Mouse (Mus musculus) MEL (cell line): ENCODE results near the gene Mri1. TPM values are rescaled to one million over a fixed set of nuclear protein-coding genes. Genes with fewer than 3 reads are reported as not detected.

Source experiments
- DNase-seq: peaks from one replicate; pipeline ENCODE4 v3.0.0; 2011; ENCODE audit warnings: low read depth, low spot score
- H3K27ac ChIP-seq: 2 replicates; pipeline ENCODE4 v1.5.1; 2012; ENCODE audit warnings: low read depth, mild to moderate bottlenecking, control low read depth, low read length, moderate library complexity; ENCODE audit not compliant: control insufficient read depth
- H3K27me3 ChIP-seq, 2 experiments: fragments of 150-350 bp in 1 of 2; sonication (generic) in 1 of 2; 2 replicates each; pipeline ENCODE4 v1.6.1; 2012; ENCODE audit warnings: low read length in 2 of 2, mild to moderate bottlenecking in 2 of 2, improper control_type of control experiment in 1 of 2, moderate library complexity in 1 of 2; ENCODE audit not compliant: insufficient read depth in 2 of 2, control insufficient read depth in 1 of 2
- H3K36me3 ChIP-seq, 2 experiments: 2 replicates each; pipeline ENCODE4 v1.6.1; 2012 to 2014; ENCODE audit warnings: low read length in 2 of 2, improper control_type of control experiment in 1 of 2, inconsistent platforms in 1 of 2, mild to moderate bottlenecking in 1 of 2; ENCODE audit not compliant: insufficient read depth in 2 of 2, control insufficient read depth in 1 of 2
- H3K4me1 ChIP-seq, 2 experiments: fragments of 150-350 bp in 1 of 2; sonication (generic) in 1 of 2; 2 replicates each; pipeline ENCODE4 v1.6.1; 2012; ENCODE audit warnings: low read length in 2 of 2, improper control_type of control experiment in 1 of 2, mild to moderate bottlenecking in 1 of 2; ENCODE audit not compliant: insufficient read depth in 2 of 2, control insufficient read depth in 1 of 2
- H3K4me3 ChIP-seq, 2 experiments: fragments of 150-350 bp in 1 of 2; sonication (generic) in 1 of 2; 2 replicates each; pipeline ENCODE4 v1.5.1; 2012; ENCODE audit warnings: low read depth in 2 of 2, low read length in 2 of 2, mild to moderate bottlenecking in 2 of 2, moderate library complexity in 2 of 2, control low read depth in 1 of 2, improper control_type of control experiment in 1 of 2; ENCODE audit not compliant: control insufficient read depth in 1 of 2, insufficient read depth in 1 of 2
- H3K79me2 ChIP-seq: 2 replicates; pipeline ENCODE4 v1.6.1; 2012; ENCODE audit warnings: mild to moderate bottlenecking, low read length, moderate library complexity; ENCODE audit not compliant: control insufficient read depth, poor library complexity, insufficient read depth
- H3K9ac ChIP-seq: 2 replicates; pipeline ENCODE4 v1.6.1; 2012; ENCODE audit warnings: low read depth, mild to moderate bottlenecking, control low read depth, low read length, moderate library complexity; ENCODE audit not compliant: control insufficient read depth, poor library complexity, severe bottlenecking
- H3K9me3 ChIP-seq: fragments of 150-350 bp; sonication (generic); replicated peaks from 2 replicates; pipeline ENCODE4 v1.6.1; 2012; ENCODE audit warnings: mild to moderate bottlenecking, low read length, improper control_type of control experiment, moderate library complexity; ENCODE audit not compliant: insufficient read depth
- BHLHE40 ChIP-seq: IDR thresholded peaks from 2 replicates; pipeline ENCODE4 v1.6.1; 2012; ENCODE audit warnings: low read depth, mild to moderate bottlenecking, inconsistent platforms, low read length, improper control_type of control experiment, borderline replicate concordance
- CTCF ChIP-seq, 3 experiments: IDR thresholded peaks in 2 of 3; conservative IDR thresholded peaks in 1 of 3; 2 replicates each; pipeline ENCODE4 v1.5.1; 2011 to 2012; ENCODE audit warnings: low read length in 3 of 3, low read depth in 2 of 3, mild to moderate bottlenecking in 2 of 3, improper control_type of control experiment in 1 of 3, inconsistent platforms in 1 of 3, mixed read lengths in 1 of 3, moderate library complexity in 1 of 3; ENCODE audit not compliant: control insufficient read depth in 1 of 3, insufficient read depth in 1 of 3, poor library complexity in 1 of 3, severe bottlenecking in 1 of 3
- E2F4 ChIP-seq: IDR thresholded peaks from 2 replicates; pipeline ENCODE4 v1.6.1; 2011; ENCODE audit warnings: low read depth, low read length, improper control_type of control experiment, borderline replicate concordance
- EP300 ChIP-seq, 2 experiments: IDR thresholded peaks; 2 replicates each; pipeline ENCODE4 v1.6.1; 2011; ENCODE audit warnings: improper control_type of control experiment in 2 of 2, low read length in 2 of 2, low read depth in 1 of 2, mild to moderate bottlenecking in 1 of 2
- ETS1 ChIP-seq: IDR thresholded peaks from 2 replicates; pipeline ENCODE4 v1.6.1; 2012; ENCODE audit warnings: low read depth, mild to moderate bottlenecking, inconsistent platforms, low read length, improper control_type of control experiment, moderate library complexity
- GABPA ChIP-seq: IDR thresholded peaks from 2 replicates; pipeline ENCODE4 v1.6.1; 2012; ENCODE audit warnings: low read depth, mild to moderate bottlenecking, inconsistent platforms, low read length, improper control_type of control experiment, moderate library complexity
- GATA1 ChIP-seq: IDR thresholded peaks from 2 replicates; pipeline ENCODE4 v1.6.1; 2011; ENCODE audit warnings: low read depth, low read length, improper control_type of control experiment
- HCFC1 ChIP-seq: IDR thresholded peaks from 2 replicates; pipeline ENCODE4 v1.6.1; 2012; ENCODE audit warnings: low read depth, mild to moderate bottlenecking, inconsistent platforms, low read length, improper control_type of control experiment, moderate library complexity
- JUND ChIP-seq: IDR thresholded peaks from 2 replicates; pipeline ENCODE4 v1.6.1; 2011; ENCODE audit warnings: low read depth, mild to moderate bottlenecking, improper control_type of control experiment, low read length
- KAT2A ChIP-seq: conservative IDR thresholded peaks from 2 replicates; pipeline ENCODE4 v1.6.1; 2012; ENCODE audit warnings: low read depth, low read length, improper control_type of control experiment, inconsistent platforms
- MAX ChIP-seq: IDR thresholded peaks from 2 replicates; pipeline ENCODE4 v1.6.1; 2011; ENCODE audit warnings: low read length, improper control_type of control experiment
- MAZ ChIP-seq: IDR thresholded peaks from 2 replicates; pipeline ENCODE4 v1.6.1; 2012; ENCODE audit warnings: low read depth, mild to moderate bottlenecking, inconsistent platforms, low read length, improper control_type of control experiment
- MEF2A ChIP-seq: IDR thresholded peaks from 2 replicates; pipeline ENCODE4 v1.6.1; 2014; ENCODE audit warnings: low read depth, mild to moderate bottlenecking, inconsistent platforms, low read length, improper control_type of control experiment; ENCODE audit not compliant: poor library complexity, insufficient replicate concordance, severe bottlenecking; ENCODE audit errors: extremely low read depth
- MXI1 ChIP-seq: IDR thresholded peaks from 2 replicates; pipeline ENCODE4 v1.6.1; 2011; ENCODE audit warnings: mild to moderate bottlenecking, low read depth, low read length, improper control_type of control experiment
- MYB ChIP-seq: IDR thresholded peaks from 2 replicates; pipeline ENCODE4 v1.6.1; 2011; ENCODE audit warnings: mild to moderate bottlenecking, low read depth, low read length, improper control_type of control experiment
- MYC ChIP-seq: IDR thresholded peaks from 2 replicates; pipeline ENCODE4 v1.6.1; 2011; ENCODE audit warnings: low read depth, mild to moderate bottlenecking, low read length, improper control_type of control experiment, moderate library complexity
- NELFE ChIP-seq: IDR thresholded peaks from 2 replicates; pipeline ENCODE4 v1.6.1; 2011; ENCODE audit warnings: low read depth, low read length, improper control_type of control experiment
- NRF1 ChIP-seq: IDR thresholded peaks from 2 replicates; pipeline ENCODE4 v1.6.1; 2014; ENCODE audit warnings: low read depth, mild to moderate bottlenecking, inconsistent platforms, low read length, improper control_type of control experiment, moderate library complexity; ENCODE audit not compliant: poor library complexity, insufficient read depth, severe bottlenecking
- POLR2A ChIP-seq, 2 experiments: IDR thresholded peaks; 2 replicates each; pipeline ENCODE4 v1.6.1; 2011 to 2012; ENCODE audit warnings: low read length in 2 of 2, mild to moderate bottlenecking in 2 of 2, control low read depth in 1 of 2, improper control_type of control experiment in 1 of 2, low read depth in 1 of 2, moderate library complexity in 1 of 2; ENCODE audit not compliant: control insufficient read depth in 1 of 2, insufficient read depth in 1 of 2, poor library complexity in 1 of 2
- POLR2AphosphoS2 ChIP-seq: IDR thresholded peaks from 2 replicates; pipeline ENCODE4 v1.6.1; 2011; ENCODE audit warnings: low read length, improper control_type of control experiment
- POLR2AphosphoS5 ChIP-seq: IDR thresholded peaks from 2 replicates; pipeline ENCODE4 v1.6.1; 2012; ENCODE audit warnings: low read depth, borderline replicate concordance, mild to moderate bottlenecking, inconsistent platforms, low read length, moderate library complexity, mixed read lengths
- RCOR1 ChIP-seq: IDR thresholded peaks from 2 replicates; pipeline ENCODE4 v1.6.1; 2012; ENCODE audit warnings: low read depth, mild to moderate bottlenecking, inconsistent platforms, low read length, improper control_type of control experiment
- SIN3A ChIP-seq: IDR thresholded peaks from 2 replicates; pipeline ENCODE4 v1.6.1; 2012; ENCODE audit warnings: low read length, improper control_type of control experiment, inconsistent platforms
- SMC3 ChIP-seq: IDR thresholded peaks from 2 replicates; pipeline ENCODE4 v1.6.1; 2011; ENCODE audit warnings: low read depth, low read length, improper control_type of control experiment
- TAL1 ChIP-seq: IDR thresholded peaks from 2 replicates; pipeline ENCODE4 v1.6.1; 2012; ENCODE audit warnings: mild to moderate bottlenecking, inconsistent platforms, low read length, moderate library complexity, mixed read lengths
- TBP ChIP-seq: IDR thresholded peaks from 2 replicates; pipeline ENCODE4 v1.8.0; 2011; ENCODE audit warnings: low read depth, low read length, improper control_type of control experiment
- TCF12 ChIP-seq: IDR thresholded peaks from 2 replicates; pipeline ENCODE4 v1.6.1; 2014; ENCODE audit warnings: low read depth, mild to moderate bottlenecking, inconsistent platforms, low read length, improper control_type of control experiment, moderate library complexity
- UBTF ChIP-seq: IDR thresholded peaks from 2 replicates; pipeline ENCODE4 v1.6.1; 2012; ENCODE audit warnings: low read depth, mild to moderate bottlenecking, inconsistent platforms, low read length, improper control_type of control experiment, moderate library complexity, borderline replicate concordance; ENCODE audit not compliant: insufficient read depth
- USF1 ChIP-seq: IDR thresholded peaks from 2 replicates; pipeline ENCODE4 v1.6.1; 2014; ENCODE audit warnings: low read depth, mild to moderate bottlenecking, inconsistent platforms, low read length, improper control_type of control experiment, moderate library complexity
- ZC3H11A ChIP-seq: IDR thresholded peaks from 2 replicates; pipeline ENCODE4 v1.6.1; 2012; ENCODE audit warnings: low read depth, mild to moderate bottlenecking, inconsistent platforms, low read length, improper control_type of control experiment
- ZKSCAN1 ChIP-seq: IDR thresholded peaks from 2 replicates; pipeline ENCODE4 v1.6.1; 2012; ENCODE audit warnings: low read depth, mild to moderate bottlenecking, inconsistent platforms, low read length, improper control_type of control experiment, moderate library complexity
- ZMIZ1 ChIP-seq: IDR thresholded peaks from 2 replicates; pipeline ENCODE4 v1.6.1; 2012; ENCODE audit warnings: low read depth, mild to moderate bottlenecking, inconsistent platforms, low read length, improper control_type of control experiment, moderate library complexity
- ZNF384 ChIP-seq: IDR thresholded peaks from 2 replicates; pipeline ENCODE4 v1.6.1; 2012; ENCODE audit warnings: low read depth, mild to moderate bottlenecking, inconsistent platforms, low read length, improper control_type of control experiment
- polyA plus RNA-seq, 2 experiments: library from polyadenylated mRNA; stranded (reverse) in 1 of 2; unstranded in 1 of 2; fragments of >175 nt in 1 of 2; fragments of >200 nt in 1 of 2; gene quantifications; 2 replicates each; pipeline versions ENCODE4 v1.2.1 to v1.2.4; 2012; ENCODE audit warnings: low replicate concordance in 2 of 2, low read depth in 1 of 2; ENCODE audit not compliant: insufficient read length in 2 of 2, insufficient read depth in 1 of 2, missing spikeins in 1 of 2
- total RNA-seq: library from RNA; depleted of rRNA; stranded (reverse); fragments of 300-350 nt; gene quantifications from 2 replicates; pipeline ENCODE4 v1.2.3, GENCODE M21; 2012; rRNA removed

Gene Mri1
- total RNA-seq (26.8 and 27.8 TPM in 2 replicates), polyA plus RNA-seq (10 to 100 TPM in 1 of 2 experiments, not detected in 1; 43.2 TPM)

DNA sequence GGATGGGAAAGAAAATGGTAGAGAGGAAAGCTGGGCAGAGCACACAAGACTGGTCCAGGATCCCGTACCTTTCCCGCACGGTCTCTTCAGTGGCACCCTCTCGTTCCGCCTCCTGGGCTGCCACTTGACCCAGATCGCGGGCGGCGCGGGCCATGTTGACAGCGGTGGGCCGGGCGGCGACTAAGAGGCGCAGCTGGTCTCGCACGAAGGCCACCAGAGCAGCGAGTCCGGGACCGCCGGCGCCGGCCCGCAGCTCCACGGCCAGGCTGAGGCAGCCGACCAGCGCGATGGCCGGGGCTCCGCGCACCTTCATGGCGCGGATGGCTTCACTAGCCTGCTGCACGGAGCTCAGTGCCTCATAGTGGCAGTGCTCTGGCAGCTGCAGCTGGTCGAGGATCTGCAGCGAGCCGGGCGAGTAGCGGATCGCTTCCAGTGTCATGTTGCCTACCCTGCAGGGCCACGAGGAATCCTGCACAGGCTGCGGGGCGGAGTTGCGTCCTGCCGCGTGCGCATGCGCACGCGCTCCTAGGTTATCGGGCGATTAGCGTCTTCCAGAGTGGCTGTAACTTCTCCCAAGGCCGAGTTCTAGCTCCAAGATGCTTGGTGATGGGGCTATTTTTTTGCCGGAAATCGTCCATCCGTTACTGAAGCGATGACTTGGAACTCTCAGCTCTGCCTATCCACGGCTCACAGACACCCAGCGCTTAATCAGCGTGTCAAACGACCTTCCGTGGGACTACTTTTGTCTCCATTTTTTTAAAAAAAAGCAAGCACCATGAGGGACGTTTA, at the start of gene Mri1:
Mri1 (minus strand) TSS at position 505 of the 789 bp plus-strand sequence.
- Histone ChIP-seq H3K4me3 (peak within 1 kb of the TSS; percentile 77 to 86), H3K27ac (peak within 1 kb of the TSS; percentile 88), H3K9me3 (no peaks in the 10 kb centered on the region), H3K9ac (peak within 1 kb of the TSS; percentile 88), H3K79me2 (peaks cover 19% of the 10 kb centered on the region), H3K27me3 (no peaks in the 10 kb centered on the region), H3K36me3 (peaks cover 0 to 4% of the 10 kb centered on the region in 2 experiments; a peak in 2 of 4 replicates), H3K4me1 (peaks cover 2 to 6% of the 10 kb centered on the region in 2 experiments; a peak in 1 of 4 replicates)
- DNase-seq, result peak; percentile 94
- TF ChIP-seq EP300 (IDR thresholded peaks at IDR 0.05; ENCODE audit: low read depth in 1 of 2, low read length in 2 of 2) (no peak; a peak in 1 of 4 replicates), MEF2A (peak; percentile 22; the same call in 1 of the 2 replicates), BHLHE40 (no peak), CTCF (IDR thresholded peaks at IDR 0.05 in 2 of 3, conservative IDR thresholded peaks at IDR 0.05 in 1 of 3; ENCODE audit: control insufficient read depth in 1 of 3, insufficient read depth in 1 of 3, low read depth in 2 of 3, low read length in 3 of 3, poor library complexity in 1 of 3, severe bottlenecking in 1 of 3) (no peak), GABPA (no peak), RCOR1 (no peak), MAX (peak; percentile 95), ZMIZ1 (peak; percentile 85), TBP (peak; percentile 65; the same call in 1 of the 2 replicates), POLR2AphosphoS2 (peak; percentile 83; the same call in 1 of the 2 replicates), NELFE (peak; percentile 95), MYC (peak; percentile 94), TCF12 (peak; percentile 55; the same call in 1 of the 2 replicates), MYB (no peak; the same call in 1 of the 2 replicates), JUND (no peak), UBTF (no peak), ZC3H11A (no peak), MAZ (no peak), SIN3A (peak; percentile 77), USF1 (0 out of 2 replicates have a peak, but pooled peaks have one; percentile 23), POLR2A (IDR thresholded peaks at IDR 0.05; ENCODE audit: control insufficient read depth in 1 of 2, insufficient read depth in 1 of 2, low read depth in 1 of 2, low read length in 2 of 2, poor library complexity in 1 of 2) (peak; percentile 27 to 94; a peak in 3 of 4 replicates), GATA1 (peak; percentile 56; the same call in 1 of the 2 replicates), NRF1 (peak; percentile 94), ZKSCAN1 (no peak), HCFC1 (peak; percentile 68), ZNF384 (peak; percentile 74), MXI1 (peak; percentile 96), KAT2A (peak; percentile 48), TAL1 (no peak), E2F4 (no peak), SMC3 (no peak), ETS1 (0 out of 2 replicates have a peak, but pooled peaks have one; percentile 1), POLR2AphosphoS5 (no peak)
